Mouse (Mus musculus) heart, adult 18-20 months (tissue): ENCODE data around the gene Dgki. TPM values are rescaled to one million over a fixed set of nuclear protein-coding genes. Genes with fewer than 3 reads are reported as not detected.
"Not testable (repeated sequence)": the region's sequence is repeated elsewhere in the genome, so short reads cannot be mapped to it uniquely, and the experiment has no call there.

ENCODE experiments used
- DNase-seq, 2 experiments: peaks; one replicate each; pipeline ENCODE4 v3.0.0; 2021 to 2022; ENCODE audit warnings: mixed read lengths in 1 of 2
- total RNA-seq, 2 experiments: library from RNA; stranded (reverse); gene quantifications; 2 replicates each; pipeline ENCODE4 v1.2.3; 2021

The Dgki gene
- total RNA-seq, 2 experiments from 2014 or later = 0.17 to 0.64 TPM

- DNase-seq = no peak
These were observed 156.2 kb downstream of the Dgki start for GRCm38 (mm10) chr6:37143867-37144163.

GRCm38 (mm10) chr6:37142991-37143866, 156.8 kb downstream of the Dgki start:
- peak; percentile 31 to 32 for DNase-seq

- no peak for DNase-seq
These were observed 161.2 kb downstream of the Dgki start for GRCm38 (mm10) chr6:37138816-37139215.

- no peak for DNase-seq
These were observed 168.7 kb downstream of the Dgki start for GRCm38 (mm10) chr6:37131257-37131656.

GRCm38 (mm10) chr6:37120417-37121154, 179.4 kb downstream of the Dgki start:
- DNase-seq = no peak

- no peak for DNase-seq
These were observed 180.8 kb downstream of the Dgki start for GRCm38 (mm10) chr6:37119205-37119604.

- DNase-seq = no peak
These were observed 186.9 kb downstream of the Dgki start for GRCm38 (mm10) chr6:37113048-37113447.

DNA sequence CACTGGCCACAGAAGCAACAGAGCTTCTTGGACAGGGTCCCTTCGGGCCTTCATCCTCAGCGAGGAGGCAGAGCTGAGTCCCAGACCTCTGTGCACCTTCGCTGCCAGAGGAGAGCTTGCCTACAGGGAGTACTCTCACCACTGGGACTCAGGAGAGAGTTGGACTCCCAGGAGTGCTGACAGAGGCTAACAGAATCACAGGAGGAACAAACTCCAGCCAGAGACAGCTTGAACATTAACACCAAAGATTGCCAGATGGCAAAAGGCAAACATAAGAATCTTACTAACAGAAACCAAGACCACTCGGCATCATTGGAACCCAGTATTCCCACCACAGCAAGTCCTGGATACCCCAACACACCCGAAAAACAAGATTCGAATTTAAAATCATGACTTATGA, 193.7 kb downstream of the Dgki start:
- not testable (repeated sequence) for DNase-seq

DNA sequence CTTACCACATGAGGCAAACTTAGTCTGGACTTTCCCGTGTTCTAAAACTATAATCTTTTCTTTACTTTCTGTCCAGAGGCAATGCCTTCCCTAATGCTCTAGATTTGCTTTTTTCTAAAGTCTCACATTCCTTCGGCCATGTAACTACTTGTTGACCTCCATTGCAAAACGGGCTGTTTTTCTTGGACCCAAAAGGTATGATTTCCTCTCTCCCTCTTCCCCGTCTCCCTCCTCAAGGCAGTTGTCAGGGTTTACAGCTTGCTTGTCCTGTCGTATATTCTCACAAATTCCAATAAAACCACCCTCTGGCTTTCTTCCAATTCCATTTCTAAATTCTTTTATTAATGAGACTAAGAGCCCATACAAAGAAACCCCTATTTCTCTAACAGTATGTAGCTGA, 199.6 kb downstream of the Dgki start:
- no peak for DNase-seq

- DNase-seq = peak; percentile 70 to 92
These were observed 202.4 kb downstream of the Dgki start for GRCm38 (mm10) chr6:37097356-37098155.

DNA sequence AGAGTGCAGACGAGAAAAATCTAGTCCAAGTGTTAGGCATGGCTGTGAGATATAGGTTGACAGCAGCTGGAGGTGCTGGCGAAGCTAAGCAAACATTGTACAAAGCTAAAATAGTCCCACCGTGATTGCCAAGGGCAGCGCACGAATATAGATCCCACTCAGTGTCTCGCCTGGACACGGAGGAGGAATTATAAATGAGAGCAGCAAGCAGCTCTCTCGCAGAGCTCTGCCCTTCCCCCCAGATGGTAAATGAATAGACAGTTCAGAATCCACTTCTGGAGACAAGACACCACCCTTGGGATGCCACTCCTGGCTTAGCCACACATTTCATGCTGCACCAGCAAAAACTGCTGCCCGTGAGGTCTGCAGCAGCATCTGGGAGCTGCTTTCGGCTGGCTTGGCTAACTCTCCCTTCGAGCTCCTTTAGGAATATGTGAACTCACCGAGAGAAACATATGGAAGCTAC, 203.1 kb downstream of the Dgki start:
- peak; percentile 1 to 8 for DNase-seq

- no peak for DNase-seq
These were observed 210.6 kb downstream of the Dgki start for GRCm38 (mm10) chr6:37089148-37090111.

DNA sequence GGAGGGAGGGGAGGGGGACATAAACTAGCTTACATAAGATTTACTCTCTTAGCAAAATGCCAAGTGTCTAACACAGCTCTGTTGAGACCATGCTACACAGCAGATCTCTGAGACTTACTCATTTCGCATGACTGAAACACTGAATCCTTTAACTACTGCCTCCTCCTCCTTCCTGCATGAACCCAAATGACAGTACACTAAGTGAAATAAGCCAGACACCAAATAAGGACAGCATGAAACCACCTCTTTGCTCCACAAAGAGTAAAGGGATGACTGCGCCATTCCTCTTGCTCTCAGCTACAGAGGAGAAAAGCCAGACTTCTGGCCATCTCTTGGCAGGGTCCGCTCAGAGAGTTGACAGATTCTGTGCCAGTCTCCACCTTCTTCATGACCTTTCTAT, 217.0 kb downstream of the Dgki start:
- DNase-seq = no peak

GRCm38 (mm10) chr6:37072401-37073016, 227.5 kb downstream of the Dgki start:
- DNase-seq = peak; percentile 3 to 15

- no peak for DNase-seq
These were observed 230.0 kb downstream of the Dgki start for GRCm38 (mm10) chr6:37069836-37070600.

DNA sequence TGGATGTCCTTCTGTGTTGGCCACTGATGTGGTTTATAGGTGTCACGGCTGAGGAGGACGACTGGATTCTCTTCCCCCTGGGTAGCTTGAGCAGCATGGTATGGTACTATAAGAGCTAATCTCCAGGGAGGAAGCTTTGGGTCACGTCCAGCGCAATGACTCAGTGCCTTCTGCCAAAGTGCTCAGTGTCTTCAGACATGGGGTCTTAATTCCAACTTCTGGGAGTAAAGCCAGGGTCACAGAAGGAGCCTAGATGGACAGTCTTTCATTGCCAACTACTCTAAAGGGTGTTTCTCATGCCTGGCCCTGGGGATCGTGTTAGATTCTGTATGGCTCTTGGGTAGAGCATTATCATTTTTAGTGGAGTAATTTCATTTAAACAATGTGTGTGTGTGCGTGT, 231.2 kb downstream of the Dgki start:
- DNase-seq = no peak

- DNase-seq = no peak
These were observed 232.6 kb downstream of the Dgki start for GRCm38 (mm10) chr6:37067357-37067756.

DNA sequence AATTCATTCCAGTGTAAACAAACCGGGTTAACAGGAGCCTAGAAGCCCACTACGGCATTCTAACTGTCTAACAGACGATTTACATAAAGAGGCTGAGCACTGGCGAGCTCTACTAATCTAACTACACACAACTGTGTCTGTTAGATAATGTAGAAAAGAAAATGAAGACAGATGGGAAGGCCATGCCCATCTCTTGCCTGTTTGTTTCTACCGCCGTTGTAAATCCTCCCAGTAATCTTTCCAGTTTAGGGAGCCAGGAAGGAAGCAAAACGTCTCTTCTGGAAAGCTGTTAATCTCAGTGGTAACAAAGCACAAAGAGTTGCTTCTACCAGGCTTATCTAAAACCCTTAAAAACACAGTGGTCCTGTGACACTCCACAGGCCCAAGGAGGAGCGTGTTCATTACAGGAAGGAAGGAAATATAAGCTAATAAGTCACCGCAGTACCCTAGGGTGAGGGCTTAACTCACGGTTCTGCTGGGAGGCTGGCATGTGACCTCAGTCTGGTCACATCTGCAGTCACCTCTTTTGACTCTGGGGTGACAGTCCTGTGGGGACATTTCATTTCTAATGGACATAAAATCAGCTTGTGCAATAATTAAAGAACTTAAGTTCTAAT, 235.7 kb downstream of the Dgki start:
- DNase-seq = no peak

DNA sequence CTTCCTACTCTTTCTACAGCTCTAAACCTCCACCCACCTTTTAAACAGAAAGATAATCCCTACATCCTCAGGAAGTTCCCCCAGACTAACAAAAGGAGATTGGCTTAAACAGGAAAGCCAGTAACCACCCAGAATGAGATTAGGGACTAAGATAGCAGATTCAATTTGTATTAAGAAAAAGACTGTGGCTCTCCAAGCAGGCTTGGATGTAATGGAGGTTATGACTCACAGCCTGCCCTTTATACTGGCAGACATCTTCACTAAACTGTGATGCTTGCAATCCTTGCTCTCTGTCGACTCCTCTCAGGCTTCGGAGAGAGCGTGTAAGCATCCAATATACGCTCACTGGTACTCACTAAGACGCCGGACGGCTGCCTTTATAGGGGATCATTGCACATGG, 236.7 kb downstream of the Dgki start:
- DNase-seq = no peak

GRCm38 (mm10) chr6:37060114-37060513, 239.9 kb downstream of the Dgki start:
- DNase-seq = no peak
